Mouse (Mus musculus) embryonic facial prominence, embryonic 11.5 days (tissue): ENCODE data around the gene Grm4. TPM values are rescaled to one million over a fixed set of nuclear protein-coding genes. Genes with fewer than 3 reads are reported as not detected.

Experiments
- ATAC-seq: fragments of 200-750 bp; cut with Nextera tagmentation; replicated peaks from 2 replicates; pipeline ENCODE4 v1.8.0; 2017; ENCODE audit warnings: low read depth; ENCODE audit not compliant: insufficient number of reproducible peaks, low FRiP score, low TSS enrichment
- DNase-seq: peaks from one replicate; pipeline ENCODE4 v3.0.0-alpha.2; 2015; ENCODE audit warnings: low spot score
- H3K27ac ChIP-seq: fragments of 300-500 bp; sonication (generic); replicated peaks from 2 replicates; pipeline ENCODE4 v1.5.1; 2014; ENCODE audit warnings: mild to moderate bottlenecking, low read depth, low read length, control low read depth
- H3K27me3 ChIP-seq: fragments of 300-500 bp; sonication (generic); 2 replicates; pipeline ENCODE4 v1.6.1; 2014; ENCODE audit warnings: mild to moderate bottlenecking, low read length, moderate library complexity, mixed read lengths; ENCODE audit not compliant: control insufficient read depth, insufficient read depth
- H3K36me3 ChIP-seq: fragments of 300-500 bp; sonication (generic); replicated peaks from 2 replicates; pipeline ENCODE4 v1.6.1; 2014; ENCODE audit warnings: low read depth, mild to moderate bottlenecking, low read length, moderate library complexity, mixed read lengths; ENCODE audit not compliant: control insufficient read depth, insufficient read depth
- H3K4me1 ChIP-seq: fragments of 300-500 bp; sonication (generic); 2 replicates; pipeline ENCODE4 v1.6.1; 2014; ENCODE audit warnings: low read length, mixed read lengths; ENCODE audit not compliant: control insufficient read depth, insufficient read depth
- H3K4me2 ChIP-seq: fragments of 300-500 bp; sonication (generic); 2 replicates; pipeline ENCODE4 v1.6.1; 2014; ENCODE audit warnings: low read depth, mild to moderate bottlenecking, control low read depth, low read length, moderate library complexity
- H3K4me3 ChIP-seq: fragments of 300-500 bp; sonication (generic); 2 replicates; pipeline ENCODE4 v1.5.1; 2014; ENCODE audit warnings: low read depth, low read length, control low read depth
- H3K9ac ChIP-seq: fragments of 300-500 bp; sonication (generic); replicated peaks from 2 replicates; pipeline ENCODE4 v1.6.1; 2014; ENCODE audit warnings: mild to moderate bottlenecking, control low read depth, low read length
- H3K9me3 ChIP-seq: fragments of 300-500 bp; sonication (generic); replicated peaks from 2 replicates; pipeline ENCODE4 v1.6.1; 2016; ENCODE audit warnings: mild to moderate bottlenecking, low read length, inconsistent platforms, mixed read lengths; ENCODE audit not compliant: control insufficient read depth
- WGBS: fragments of 180-500 bp; shearing (Covaris S2); extraction: QIAGEN DNeasy Blood & Tissue Kit; methylation state at CpG from one replicate; pipeline ENCODE4 v1.1.7; 2014; 5-methylcytosine and 5-hydroxymethylcytosine counted together
- polyA plus RNA-seq: library from polyadenylated mRNA; unstranded; fragments of >200 nt; fragmentation: Nextera tagmentation; extraction: Ambion mirVana; gene quantifications from 2 replicates; pipeline ENCODE4 v1.2.1, GENCODE M21; 2014

Gene Grm4
- polyA plus RNA-seq, 1 experiment from 2014 or later = 0.49 TPM

DNA sequence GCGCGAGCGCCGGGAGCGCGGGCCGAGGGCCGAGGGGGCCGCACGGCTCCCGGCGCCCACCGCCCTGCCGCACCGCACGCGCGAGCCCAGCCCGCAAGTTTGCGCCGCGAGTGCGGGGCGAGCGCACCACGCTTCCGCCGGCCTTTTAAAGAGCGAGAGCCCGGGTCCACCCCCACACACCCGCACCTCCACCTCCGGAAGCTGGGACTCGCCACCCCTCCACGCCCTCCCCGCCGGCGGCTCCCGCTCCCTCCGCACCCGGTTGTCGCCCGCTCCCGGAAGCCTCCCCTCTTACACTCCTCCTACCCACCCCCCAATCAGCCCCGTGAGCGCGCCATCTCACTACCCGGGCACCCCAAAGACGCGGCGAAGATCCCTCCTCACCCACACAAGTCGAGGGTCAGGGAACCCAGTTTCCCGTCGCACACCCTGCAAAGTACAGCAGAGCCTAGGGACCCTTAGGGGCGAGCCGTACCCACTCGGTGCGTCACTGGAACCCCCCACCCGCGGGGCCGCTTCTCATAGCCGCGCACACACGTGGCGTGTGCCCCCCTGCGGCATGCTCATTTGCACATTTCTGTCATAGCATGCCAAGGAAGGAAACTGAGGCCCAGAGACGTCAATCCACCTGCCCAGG, 7.8 kb downstream of the Grm4 start:
- peak overlapping the region; percentile 60 for H3K9ac ChIP-seq
- no peaks in the 10 kb centered on the region for H3K9me3 ChIP-seq
- peaks cover 53% of the 10 kb centered on the region for H3K27me3 ChIP-seq
- DNase-seq (no peak), ATAC-seq (no peak)
- 2% methylated on average over 35 of the region's 66 CpGs for WGBS
- H3K27ac ChIP-seq = no peak overlapping the region
- peak overlapping the region; percentile 59 for H3K4me3 ChIP-seq
- peak overlapping the region; percentile 100 for H3K4me2 ChIP-seq
- H3K4me1 ChIP-seq = peaks cover 8% of the 10 kb centered on the region
- H3K36me3 ChIP-seq = no peaks in the 10 kb centered on the region

DNA sequence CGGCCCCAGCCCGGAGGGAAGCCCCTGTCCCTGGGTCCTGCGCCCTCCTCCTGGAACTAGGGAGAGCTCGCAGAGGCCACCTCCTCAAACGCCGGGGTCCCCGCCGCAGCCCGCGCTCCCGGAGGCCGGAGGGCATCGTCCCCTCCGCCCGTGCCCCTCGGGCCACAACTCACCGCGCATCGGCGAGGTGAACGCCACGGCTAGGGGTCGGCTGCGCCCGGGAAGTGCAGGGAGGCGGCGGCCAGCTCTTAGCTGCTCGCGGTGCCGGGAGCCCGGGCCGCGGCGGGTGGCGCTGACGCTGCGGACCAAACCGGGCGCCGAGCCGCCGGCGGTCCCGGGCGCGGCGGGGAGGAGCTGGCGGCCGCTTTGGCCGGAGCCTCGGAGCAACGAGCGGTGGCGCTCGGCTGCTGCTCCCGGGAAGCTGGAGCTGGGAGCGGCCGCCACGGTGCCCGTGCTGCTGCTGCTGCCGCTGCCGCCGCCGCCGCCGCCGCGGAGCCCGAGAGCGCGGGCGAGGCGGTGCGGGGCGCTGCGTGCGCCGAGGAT, 8.5 kb downstream of the Grm4 start:
- no peak overlapping the region for H3K27ac ChIP-seq
- 0% methylated on average over 40 of the region's 78 CpGs for WGBS
- peaks cover 8% of the 10 kb centered on the region for H3K4me1 ChIP-seq
- peak overlapping the region; percentile 59 for H3K4me3 ChIP-seq
- peak overlapping the region; percentile 60 for H3K9ac ChIP-seq
- ATAC-seq (no peak), DNase-seq (peak; percentile 27)
- no peaks in the 10 kb centered on the region for H3K9me3 ChIP-seq
- no peaks in the 10 kb centered on the region for H3K36me3 ChIP-seq
- H3K27me3 ChIP-seq = peaks cover 53% of the 10 kb centered on the region
- peak overlapping the region; percentile 100 for H3K4me2 ChIP-seq

DNA sequence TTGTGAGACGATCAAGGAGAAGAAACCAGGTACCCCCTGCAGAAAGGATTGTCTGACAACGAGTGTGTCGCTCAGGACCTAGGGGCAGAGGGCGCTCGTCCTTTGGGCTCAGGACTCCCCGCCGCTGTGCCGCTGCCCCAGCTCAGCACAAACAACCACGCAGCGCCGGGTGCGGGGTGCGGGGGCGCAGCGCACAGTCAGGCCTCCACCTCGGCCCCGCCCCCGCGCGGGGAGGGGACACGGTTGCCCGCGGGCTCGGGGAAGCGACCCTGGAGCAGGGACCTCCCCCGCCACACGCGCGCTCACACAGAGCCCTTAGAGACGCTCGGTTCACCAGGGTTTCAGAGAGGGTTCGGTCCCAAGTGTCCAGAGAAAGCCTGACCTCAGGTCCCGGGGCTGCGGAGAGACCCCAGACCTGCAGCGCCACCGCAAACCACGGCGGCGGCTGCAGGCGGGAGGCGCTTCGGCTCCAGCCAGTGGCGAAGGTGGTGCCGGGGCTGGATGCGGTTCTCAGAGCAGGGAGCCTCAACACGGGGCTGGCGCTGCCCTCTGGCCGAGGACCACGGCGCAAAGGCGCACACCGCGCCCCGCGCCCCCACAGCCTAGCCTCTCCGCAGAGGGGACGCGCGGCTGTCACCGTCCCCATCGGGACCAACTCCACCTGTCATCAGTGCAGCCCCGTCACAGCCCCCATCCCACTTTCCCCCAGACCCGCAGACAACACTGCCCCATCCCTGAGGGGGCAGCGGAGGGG, 9.2 kb downstream of the Grm4 start:
- ATAC-seq (no peak), DNase-seq (peak; percentile 35)
- Histone ChIP-seq H3K27me3 (peaks cover 53% of the 10 kb centered on the region), H3K36me3 (no peaks in the 10 kb centered on the region), H3K9ac (peak overlapping the region; percentile 60), H3K27ac (no peak overlapping the region), H3K4me3 (peak overlapping the region; percentile 59), H3K9me3 (no peaks in the 10 kb centered on the region), H3K4me2 (peak overlapping the region; percentile 100), H3K4me1 (peaks cover 8% of the 10 kb centered on the region)
- WGBS = under 1% methylated on average over 55 of the region's 64 CpGs

DNA sequence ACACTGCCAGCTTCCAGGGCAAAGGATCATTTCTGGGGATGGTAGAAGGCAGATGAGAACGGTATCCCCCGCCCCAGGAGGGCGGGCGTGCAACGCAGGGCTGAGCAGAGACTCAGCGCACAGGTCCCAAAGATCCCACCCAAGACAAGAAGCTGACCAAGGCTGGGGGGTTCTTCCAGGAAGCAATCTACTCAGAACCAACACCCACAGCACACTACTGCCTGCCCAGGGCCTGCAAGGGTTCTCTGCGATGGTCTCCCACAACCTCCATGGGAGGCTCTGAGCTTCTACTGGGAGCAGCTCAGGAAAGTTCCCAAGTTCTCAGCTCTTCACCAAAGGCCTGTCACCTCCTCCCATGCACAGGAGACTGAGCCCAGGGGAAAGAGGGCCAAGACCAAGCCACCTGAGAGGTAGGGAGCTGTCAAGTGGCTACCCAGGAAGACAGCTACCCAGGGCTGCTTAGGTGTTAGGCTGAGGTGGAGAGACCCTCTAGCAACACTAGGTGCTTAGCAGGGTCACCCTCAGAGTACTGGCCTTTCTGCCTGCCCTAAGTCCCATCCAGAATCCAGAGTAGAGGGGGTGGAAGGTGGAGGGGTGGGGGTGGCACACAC, 10.0 kb downstream of the Grm4 start:
- Histone ChIP-seq H3K4me3 (no peak overlapping the region), H3K4me1 (peaks cover 11% of the 10 kb centered on the region), H3K9ac (no peak overlapping the region), H3K9me3 (no peaks in the 10 kb centered on the region), H3K27me3 (peaks cover 53% of the 10 kb centered on the region), H3K36me3 (no peaks in the 10 kb centered on the region), H3K4me2 (peak overlapping the region; percentile 100; the same call in 1 of the 2 replicates), H3K27ac (no peak overlapping the region)
- 85% methylated on average over 7 of the region's 7 CpGs for WGBS
- no peak for ATAC-seq
- DNase-seq = no peak

DNA sequence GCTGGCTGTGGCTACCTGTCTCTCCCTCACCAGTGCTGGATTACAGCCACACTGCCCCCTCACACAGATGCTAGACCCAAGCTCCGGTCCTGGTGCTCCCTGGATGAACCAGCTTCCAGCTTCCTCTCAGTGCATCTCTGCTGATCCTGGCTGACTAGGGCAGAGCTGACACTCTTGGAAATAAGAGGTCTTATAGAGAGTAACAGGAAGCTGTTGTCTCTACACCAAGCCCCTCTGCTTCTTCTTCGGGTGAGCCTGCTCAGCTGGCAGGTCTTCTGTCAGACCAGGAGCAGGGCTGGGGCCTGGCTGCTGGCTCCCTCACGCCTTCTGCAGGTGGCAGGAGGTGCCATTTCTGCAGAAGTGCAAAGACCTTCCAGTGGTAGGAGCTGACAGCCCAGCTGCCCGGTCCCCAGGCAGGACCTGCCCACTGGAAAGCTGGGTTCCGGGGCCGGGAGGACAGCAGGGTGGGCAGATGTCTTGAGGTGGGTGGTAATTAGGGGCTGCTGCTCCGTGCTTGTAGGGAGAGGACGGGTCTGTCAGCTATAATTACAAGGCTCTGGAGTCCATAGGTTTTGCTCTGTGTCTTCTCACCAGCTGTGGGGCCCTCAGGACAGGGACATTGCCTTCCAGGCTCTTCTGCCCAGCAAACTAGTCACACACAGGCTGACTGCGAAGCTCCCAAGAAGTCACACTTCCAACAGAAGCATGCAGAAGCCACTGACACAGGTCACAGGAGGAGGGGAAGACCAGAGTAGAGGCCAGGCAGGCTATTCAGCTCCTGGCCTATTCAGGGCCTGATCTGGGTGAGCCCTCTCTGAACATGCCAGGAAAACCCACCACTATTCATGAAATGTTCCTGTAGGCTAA, 10.7 kb downstream of the Grm4 start:
- 51% methylated on average over 9 of the region's 9 CpGs for WGBS
- no peak for DNase-seq
- Histone ChIP-seq H3K9ac (no peak overlapping the region), H3K4me2 (no peak overlapping the region), H3K27ac (no peak overlapping the region), H3K4me3 (no peak overlapping the region), H3K9me3 (no peaks in the 10 kb centered on the region), H3K36me3 (no peaks in the 10 kb centered on the region), H3K27me3 (peaks cover 53% of the 10 kb centered on the region), H3K4me1 (peaks cover 18% of the 10 kb centered on the region)
- no peak for ATAC-seq

DNA sequence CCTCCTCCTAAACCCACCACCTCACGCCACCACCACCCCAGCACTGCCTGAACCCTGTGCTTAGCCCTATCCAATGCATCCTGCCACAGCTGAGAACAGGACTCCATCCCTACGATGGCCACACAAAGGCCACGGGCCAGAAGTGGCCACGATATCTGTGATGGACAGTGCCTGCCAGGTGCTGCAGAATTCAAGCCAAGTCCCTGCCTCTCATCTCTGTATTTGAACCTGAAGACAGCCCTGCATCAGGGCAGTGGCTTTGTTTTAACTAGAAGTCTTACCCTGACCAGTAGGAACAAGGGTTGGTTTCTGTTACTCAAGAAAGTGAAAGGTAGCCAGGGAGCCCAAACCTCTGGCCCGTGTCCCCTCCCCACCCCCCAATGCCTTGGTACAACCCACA, 12.1 kb downstream of the Grm4 start:
- Histone ChIP-seq H3K27ac (no peak overlapping the region), H3K36me3 (no peaks in the 10 kb centered on the region), H3K27me3 (peaks cover 40% of the 10 kb centered on the region), H3K4me3 (no peak overlapping the region), H3K4me1 (peaks cover 24% of the 10 kb centered on the region), H3K9ac (no peak overlapping the region; the same call in 1 of the 2 replicates), H3K4me2 (no peak overlapping the region), H3K9me3 (no peaks in the 10 kb centered on the region)
- ATAC-seq (no peak), DNase-seq (no peak)
- 79% methylated on average over 5 of the region's 5 CpGs for WGBS

DNA sequence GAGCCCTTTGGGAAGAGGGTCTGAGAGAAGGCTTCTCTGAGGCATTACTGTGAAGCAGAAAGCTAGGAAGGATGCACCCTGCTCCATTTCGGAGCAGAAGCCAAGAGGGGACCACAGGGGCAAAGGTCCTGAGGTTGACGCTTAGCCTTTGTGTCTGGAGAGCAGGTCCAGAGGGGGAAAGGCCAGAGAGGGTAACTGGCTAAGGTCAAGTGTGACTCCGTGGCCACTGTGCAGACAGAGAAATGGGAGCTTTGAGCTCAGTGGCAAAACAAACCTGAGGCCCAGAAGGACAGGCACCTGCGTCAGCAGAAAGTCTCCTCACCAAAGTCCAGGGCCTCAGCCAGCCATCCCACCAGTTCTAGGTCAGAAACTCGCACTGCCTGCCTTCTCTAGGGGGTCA, 12.7 kb downstream of the Grm4 start:
- 49% methylated on average over 5 of the region's 5 CpGs for WGBS
- Histone ChIP-seq H3K4me1 (peaks cover 24% of the 10 kb centered on the region), H3K36me3 (no peaks in the 10 kb centered on the region), H3K9ac (no peak overlapping the region), H3K4me2 (no peak overlapping the region), H3K27ac (no peak overlapping the region), H3K4me3 (no peak overlapping the region), H3K27me3 (peaks cover 34% of the 10 kb centered on the region), H3K9me3 (no peaks in the 10 kb centered on the region)
- ATAC-seq (no peak), DNase-seq (no peak)
